Mouse (Mus musculus) retina, postnatal 7 days (tissue): ENCODE results near the gene Lmo1.
A peak's percentile ranks its signal among the peaks of the same experiment; 100 is the strongest.
"Not testable (repeated sequence)": the region's sequence is repeated elsewhere in the genome, so short reads cannot be mapped to it uniquely, and the experiment has no call there.

Experiments used
- DNase-seq: peaks from one replicate; pipeline ENCODE4 v3.0.0-alpha.2; 2012; ENCODE audit warnings: low read depth, low spot score

The Lmo1 gene

DNA sequence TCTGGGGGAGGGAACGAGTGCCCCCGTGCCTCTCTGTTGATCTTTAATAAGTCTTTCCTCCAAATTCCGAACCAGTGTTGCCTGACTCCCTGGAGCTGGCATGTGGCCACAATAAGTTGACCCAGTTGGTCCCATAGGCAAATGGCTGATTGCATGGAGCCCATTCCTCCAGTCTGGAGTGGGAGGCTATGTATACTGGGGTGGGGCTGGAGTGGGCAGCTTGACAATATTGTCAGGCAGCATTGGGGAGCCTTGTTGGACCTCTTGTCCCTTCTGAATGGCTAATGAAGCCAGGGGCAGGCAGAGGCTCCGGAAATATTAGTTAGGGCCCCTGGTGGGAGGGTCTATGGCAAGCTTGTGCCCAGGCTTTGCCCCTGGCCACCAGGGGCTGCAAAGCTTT, 59.1 kb downstream of the Lmo1 start:
- no peak for DNase-seq

DNA sequence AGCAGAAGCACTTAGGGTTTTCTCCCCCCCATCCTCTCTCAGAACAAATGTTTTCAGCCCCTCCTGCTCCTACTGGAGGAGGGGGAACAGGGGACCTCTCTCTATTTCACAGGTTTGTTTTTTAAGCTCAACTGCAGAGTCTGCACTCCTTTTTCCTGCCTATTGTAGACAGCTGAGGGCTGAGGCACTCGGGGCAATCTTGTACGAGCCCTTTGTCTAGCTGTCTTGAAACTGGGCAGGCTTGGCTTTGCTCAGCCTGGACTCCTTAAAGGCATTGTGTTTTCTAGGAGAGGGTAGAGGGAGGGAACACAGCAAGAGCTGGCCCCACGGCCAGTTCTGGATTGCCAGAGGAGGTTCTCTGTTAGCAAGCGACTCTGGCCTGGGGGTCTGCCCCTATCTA, 59.5 kb downstream of the Lmo1 start:
- DNase-seq: not testable (repeated sequence)

DNA sequence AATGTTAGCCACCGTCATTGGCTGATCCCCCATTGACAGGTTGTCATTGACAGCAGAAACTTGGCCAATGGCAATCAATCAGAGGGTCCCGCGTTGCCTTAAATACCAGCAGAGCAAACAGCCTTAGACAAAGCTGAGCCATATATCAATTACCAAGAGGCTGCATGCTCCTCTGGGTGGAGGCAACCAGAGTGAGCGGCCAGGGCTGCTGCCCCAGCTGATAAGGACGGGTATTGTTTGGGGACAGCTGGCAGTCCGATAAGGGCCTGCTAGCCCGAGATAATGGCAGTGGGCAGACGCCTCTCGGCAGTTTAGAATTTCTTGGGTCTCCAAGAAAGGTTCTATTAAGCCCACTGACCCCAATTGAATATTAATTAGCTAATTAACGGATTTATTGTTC, 60.1 kb downstream of the Lmo1 start:
- DNase-seq: no peak

DNA sequence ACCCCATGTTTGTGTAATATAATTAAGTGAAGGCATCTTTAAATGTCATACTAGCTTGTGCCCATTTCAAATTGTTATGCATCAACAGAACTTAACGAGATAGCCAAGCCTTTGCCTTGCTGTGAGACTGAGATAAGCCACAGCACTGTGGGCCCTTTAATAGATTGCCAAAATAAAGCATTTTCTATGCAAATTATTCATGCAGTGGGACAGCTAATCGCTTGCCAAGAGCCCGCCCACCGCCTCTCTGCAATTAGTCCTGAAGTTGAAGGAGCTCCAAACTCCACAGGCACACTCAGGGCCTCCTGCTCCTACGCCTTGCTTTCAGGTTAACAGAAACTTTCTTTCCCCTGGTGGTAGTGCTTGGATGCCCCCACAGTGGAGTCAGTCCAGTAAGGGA, 64.0 kb downstream of the Lmo1 start:
- DNase-seq: no peak

DNA sequence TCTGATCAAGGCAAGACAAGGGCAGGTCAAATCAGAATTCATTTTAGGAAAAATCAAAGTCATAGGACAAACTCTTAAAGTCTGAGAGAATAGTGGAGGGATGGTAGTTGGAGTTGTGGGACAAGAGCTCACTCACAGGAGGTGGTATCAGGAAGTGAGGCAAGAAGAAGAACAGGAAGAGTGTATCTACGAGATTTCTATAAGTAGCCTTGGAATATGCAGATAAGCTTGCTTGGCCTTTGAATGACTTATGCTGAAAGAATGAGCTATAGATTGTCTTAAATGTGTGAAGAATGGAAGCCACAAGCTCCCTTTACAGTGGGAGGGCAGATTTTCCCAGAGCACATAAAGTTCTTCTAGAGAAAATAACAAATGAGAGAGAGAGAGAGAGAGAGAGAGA, 70.1 kb downstream of the Lmo1 start:
- DNase-seq: no peak

DNA sequence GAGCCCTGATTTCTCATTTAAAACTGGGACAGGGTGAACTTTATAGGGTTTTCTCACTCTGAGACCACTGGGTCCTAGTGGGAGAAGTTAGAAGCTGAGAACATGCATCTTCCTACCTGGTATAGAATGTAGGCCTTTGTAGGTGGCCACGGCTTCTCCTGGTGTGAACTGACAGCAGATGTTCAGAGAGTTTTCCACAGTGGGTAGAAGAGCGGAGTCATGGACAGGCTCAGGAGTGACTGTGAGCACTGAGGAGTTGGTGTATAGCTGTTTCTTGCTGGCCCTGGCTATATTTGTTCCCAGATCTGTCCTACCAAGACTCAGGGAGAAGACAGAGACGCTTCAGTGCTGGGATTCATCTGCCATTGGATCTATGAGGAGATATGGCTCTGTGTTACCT, 73.8 kb downstream of the Lmo1 start:
- DNase-seq: no peak

DNA sequence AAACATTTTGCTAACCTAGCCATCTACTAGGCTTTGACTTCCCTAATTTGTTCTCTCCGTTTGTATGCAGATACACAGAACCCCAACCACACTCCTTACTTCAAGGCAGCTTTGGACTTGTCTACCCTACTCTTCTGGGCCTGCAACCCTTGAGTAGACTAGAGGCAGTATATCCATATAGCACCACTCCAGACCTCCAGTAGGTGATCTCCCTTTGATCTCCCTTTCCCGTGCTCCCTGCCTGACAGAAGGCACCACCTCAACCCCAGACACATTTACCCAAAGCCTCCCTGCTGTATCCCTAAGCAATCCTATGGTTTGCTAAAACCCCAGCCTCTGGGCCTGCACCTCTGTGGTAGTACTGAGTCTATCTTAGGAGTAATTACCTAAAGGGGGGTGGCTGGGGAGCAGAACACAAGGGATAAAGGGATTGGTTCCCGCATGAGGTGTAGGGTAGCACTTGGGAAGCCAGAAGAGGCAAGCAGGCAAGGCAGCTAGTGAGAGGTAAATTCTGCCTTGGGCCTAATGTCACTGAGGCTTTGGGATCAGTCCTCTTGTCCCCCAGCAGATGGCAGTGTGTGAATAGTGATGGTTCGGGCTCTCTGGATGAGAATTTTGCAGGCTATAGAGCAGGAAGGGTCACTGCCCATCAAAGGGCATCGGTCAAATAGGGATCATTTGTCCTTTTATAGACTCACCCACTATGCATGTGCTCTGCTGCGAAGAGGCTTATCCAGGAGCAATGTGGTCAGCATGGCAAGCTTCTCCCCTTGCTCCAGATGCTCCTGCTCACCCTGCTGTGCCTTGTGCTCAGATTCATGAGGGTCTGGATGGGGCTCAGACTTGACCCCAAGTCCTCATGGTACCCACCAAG, 76.6 kb downstream of the Lmo1 start:
- peak; percentile 53 for DNase-seq

DNA sequence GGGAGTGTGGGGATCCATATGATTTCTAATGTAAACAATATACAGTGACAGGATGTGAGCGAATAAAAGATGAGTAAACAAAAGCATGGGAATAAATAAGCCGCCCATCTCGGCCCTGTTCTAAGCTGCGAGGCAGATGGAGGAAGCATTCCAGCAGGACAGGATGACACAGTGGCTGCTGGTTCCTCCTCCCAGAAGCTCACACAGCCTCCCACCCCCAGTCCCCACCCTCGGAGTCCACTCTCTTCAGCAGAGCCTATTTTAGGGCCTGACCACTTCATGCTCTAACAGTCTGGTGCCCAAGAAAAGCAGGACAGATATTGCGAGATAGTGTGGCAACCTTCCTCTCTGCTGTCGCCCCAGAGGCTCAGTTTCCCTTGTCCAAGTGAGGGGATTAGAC, 77.8 kb downstream of the Lmo1 start:
- DNase-seq: no peak

DNA sequence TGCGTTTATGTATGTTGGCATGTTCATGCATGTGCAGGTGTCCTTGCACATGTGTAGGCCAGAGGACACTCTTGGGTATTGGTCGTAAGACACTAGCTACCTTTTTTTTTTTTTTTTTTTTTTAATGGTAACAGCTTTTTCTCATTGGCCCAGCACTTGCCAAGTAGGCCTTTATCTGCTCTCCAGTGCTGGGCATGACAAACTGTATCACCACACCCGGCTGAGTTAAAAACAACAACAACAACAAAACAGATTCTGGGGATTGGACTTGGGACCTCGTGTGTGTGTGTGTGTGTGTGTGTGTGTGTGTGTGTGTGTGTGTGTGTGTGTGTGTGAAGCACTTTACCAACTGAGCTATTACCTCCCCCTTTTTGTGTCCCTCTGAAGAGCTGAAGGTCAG, 78.4 kb downstream of the Lmo1 start:
- DNase-seq: no peak

DNA sequence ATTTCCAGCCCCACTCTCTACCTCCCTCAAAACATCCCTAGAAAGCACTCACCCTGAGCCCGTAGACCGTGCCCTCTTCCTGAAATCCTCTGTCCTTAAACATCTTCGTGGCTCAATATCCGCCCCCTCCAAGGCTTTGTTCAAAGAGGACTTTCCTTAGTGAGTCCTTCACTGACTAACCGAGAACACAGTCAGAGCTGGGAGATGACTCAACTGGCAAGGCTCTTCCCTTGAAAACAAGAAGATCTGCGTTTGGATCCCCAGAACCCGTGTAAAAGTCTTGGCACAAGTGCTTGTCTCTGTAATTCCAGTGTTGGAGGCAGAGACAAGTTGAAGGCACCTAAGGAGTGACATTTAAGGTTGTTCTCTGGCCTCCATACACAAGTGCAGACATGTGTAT, 80.7 kb downstream of the Lmo1 start:
- DNase-seq: no peak

DNA sequence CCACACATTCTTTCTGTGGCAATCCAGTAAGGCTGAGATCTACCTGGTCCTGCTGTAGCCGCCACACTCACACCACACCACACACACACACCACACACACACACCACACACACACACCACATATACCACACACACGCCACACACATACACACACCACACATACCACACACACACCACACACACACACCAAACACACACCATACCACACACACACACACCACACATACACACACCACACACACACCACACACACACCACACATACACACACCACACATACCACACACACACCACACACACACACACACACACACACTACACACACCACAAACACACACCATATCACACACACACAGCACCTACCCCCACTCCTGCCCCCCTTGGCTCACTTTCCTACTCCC, 83.7 kb downstream of the Lmo1 start:
- not testable (repeated sequence) for DNase-seq
